Mouse (Mus musculus): Measurements from ENCODE around the gene Eral1.
"Not testable (repeated sequence)": the region's sequence is repeated elsewhere in the genome, so short reads cannot be mapped to it uniquely, and the experiment has no call there.

Eral1 gene

DNA sequence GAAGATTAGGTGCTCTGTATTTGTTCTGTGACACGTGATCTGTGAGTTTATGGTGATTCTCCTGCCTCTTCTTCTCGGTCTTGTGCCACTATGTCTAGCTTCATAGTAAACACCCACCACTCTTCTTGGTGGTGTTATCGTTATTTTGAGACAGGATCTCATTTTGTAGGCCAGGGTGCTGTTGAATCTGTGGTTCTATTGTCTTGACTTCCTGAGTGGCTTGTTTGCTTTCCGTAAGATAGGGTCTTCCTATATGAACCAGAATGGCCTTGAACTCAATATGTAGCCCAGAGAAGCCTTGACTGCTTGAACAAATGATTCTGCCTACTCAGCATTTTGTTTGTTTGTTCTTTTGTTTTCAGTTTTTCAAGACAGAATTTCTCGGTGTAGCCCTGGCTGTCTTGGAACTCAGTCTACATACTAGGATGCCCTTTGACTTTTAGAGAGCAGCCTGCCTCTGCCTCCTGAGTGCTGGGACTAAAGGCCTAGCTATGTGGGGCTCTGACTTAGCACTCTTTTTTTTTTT is 7.6 kb upstream of the Eral1 start:
- DNase-seq (ENCODE audit: low spot score): no peak

DNA sequence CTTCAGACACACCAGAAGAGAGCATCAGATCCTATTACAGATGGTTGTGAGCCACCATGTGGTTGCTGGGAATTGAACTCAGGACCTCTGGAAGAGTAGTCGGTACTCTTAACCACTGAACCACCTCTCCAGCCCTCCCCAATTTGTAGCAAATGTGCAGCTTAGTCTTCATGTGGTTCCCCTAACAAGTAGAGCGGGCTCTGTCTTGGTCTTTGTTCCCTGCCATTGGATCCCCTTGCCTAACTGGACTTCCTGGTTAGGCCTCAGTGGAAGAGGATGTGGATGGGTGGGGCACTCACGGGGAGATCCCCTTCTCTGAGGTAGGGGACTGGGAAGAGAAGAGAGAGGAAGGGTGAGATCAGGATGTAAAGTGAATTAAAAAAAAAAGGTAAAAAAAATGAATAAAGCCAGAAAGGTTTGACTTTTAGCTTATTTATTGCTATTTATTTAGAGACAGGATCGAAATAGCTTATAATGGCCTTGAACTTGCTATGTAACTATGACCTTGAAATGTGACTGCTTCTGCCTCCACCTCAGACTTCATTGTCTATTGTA is 6.8 kb upstream of the Eral1 start:
- DNase-seq (ENCODE audit: low spot score): no peak

GRCm38 (mm10) chr11:78083595-78083994 is 3.4 kb upstream of the Eral1 start:
- DNase-seq (ENCODE audit: low spot score): no peak

- no peak for DNase-seq (ENCODE audit: low spot score)
These were observed 5.5 kb downstream of the Eral1 start for GRCm38 (mm10) chr11:78074666-78075065.

DNA sequence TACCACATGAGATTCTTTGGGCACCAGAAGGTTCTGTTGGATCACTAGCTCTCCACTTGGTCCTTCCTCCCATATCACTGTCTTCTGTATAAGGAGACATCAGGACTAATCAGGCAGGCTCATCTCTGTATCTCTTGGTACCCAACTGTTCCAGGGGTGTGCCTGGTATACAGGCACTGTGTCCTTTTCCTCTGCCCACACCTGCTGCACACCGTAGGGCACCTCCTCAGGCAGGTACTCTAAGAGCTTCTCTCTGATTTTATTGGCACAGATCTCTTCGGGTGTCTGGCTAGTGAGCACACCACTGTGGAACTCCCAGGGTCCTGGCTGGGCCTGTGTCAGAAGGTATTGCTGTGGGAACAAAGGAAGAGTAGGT is 5.9 kb downstream of the Eral1 start:
- DNase-seq (ENCODE audit: low spot score): no peak

DNA sequence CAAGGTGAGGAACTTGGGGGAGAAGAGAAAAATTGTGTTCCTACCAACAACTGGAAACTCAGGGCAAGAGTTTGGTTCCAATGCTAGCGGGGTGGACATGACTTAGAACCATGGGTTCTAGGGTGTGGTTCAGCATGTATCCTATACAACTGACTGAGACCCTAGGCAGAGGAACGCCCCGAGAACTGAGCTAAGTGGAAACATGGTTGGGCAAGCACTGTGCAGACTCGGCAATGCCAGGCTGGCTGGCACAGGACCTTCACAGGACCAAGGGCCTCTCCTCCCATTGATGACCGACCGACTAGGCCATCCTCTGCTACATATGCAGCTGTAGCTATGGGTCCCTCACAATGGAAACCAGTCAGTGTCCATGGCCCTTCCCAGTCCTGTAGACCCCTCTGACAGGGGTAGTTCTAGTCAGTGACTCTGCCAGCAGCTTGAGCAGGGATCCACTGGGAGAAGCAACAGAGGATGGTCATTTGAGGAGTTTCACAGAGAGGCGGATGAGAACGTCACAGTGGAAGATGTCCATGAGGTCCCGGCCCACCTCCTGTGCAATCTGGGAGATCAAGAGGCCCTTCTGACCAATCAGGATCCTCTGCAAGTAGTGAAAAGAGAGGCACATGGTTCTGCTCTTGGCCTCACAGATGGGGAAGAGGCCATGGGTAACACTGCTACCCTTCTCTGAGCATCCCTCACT is 6.5 kb downstream of the Eral1 start:
- no peak for DNase-seq (ENCODE audit: low spot score)

GRCm38 (mm10) chr11:78072425-78073130 is 7.6 kb downstream of the Eral1 start:
- DNase-seq (ENCODE audit: low spot score): no peak

DNA sequence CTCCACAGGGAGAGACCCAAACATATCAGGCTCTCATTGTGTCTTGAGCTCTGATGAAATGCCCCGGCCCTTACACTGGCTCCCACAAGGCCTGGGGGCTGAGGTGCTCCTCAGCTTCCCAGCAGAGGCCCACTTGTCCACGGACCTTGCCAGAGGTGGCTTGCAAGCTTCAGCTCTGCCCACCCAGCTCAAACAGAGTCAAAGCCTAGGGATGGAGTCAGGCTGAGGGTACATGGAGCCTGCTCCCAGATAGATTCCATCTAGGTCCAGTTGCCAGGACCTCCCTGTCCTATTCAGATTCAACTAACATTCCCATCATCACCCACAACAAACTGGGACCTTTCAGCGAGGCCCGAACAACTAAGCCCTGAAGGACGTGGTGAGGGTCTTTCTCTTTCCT is 8.2 kb downstream of the Eral1 start:
- DNase-seq (ENCODE audit: low spot score): no peak

DNA sequence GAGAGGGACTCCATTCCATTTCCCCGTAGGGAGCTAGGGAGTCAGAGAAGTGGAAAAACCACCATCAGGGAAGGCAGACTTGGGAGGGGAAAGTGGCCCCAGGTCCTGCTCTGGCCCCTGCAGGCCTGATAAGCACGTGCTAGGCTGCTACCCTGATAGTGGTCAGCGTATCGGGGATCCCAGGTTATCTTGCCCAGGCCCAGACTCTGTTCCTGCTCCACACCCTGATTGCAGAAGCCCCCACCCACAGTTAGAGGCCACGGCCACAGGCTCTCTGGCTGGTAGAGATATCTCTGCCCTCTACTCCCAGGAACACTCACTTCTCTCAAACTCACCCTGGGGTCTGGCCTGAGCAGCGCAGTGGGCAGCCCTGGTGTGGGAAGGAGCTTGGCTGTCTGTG is 10.5 kb downstream of the Eral1 start:
- no peak for DNase-seq (ENCODE audit: low spot score)

DNA sequence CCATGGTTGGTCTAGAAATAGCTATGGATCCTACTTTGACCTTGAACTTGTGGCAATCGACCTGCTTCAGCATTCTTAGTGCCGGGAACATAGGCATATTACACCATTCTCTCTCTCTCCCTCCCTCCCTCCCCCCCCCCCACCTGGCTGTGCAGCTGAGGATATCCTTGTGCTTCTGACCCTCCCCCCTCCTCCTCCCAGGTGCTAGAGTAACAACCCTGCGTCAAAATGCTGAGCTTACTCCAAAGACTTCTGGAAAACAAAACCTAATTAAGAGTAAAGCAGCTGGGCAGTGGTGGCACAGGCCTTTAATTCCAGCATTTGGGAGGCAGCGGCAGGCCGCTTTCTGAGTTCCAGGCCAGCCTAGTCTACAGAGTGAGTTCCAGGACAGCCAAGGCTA is 11.1 kb downstream of the Eral1 start:
- no peak for DNase-seq (ENCODE audit: low spot score)

GRCm38 (mm10) chr11:78067566-78067965 is 12.6 kb downstream of the Eral1 start:
- no peak for DNase-seq (ENCODE audit: low spot score)

GRCm38 (mm10) chr11:78066641-78067040 is 13.5 kb downstream of the Eral1 start:
- DNase-seq (ENCODE audit: low spot score): no peak

GRCm38 (mm10) chr11:78065906-78066305 is 14.3 kb downstream of the Eral1 start:
- no peak for DNase-seq (ENCODE audit: low spot score)

DNA sequence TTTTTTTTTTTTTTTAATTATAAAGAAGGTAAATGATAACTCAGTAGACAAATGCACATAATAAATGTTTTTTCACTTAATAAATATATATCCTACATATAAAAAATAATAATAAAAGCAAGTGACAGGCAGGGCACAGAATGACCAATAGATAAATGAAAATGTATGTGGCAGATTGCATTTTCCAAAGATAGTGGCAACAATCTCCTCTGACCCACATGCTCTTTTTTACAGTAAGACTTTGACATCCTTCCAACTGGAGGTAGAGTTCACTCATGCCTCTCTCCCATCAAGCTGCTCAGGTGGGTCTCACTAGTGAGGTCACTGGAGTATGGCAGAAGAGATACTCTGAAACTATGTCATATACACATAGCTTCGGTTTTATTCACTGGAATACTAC is 17.6 kb downstream of the Eral1 start:
- DNase-seq (ENCODE audit: low spot score): no peak

GRCm38 (mm10) chr11:78059833-78060757 is 20.1 kb downstream of the Eral1 start:
- DNase-seq (ENCODE audit: low spot score): peak; percentile 79

GRCm38 (mm10) chr11:78056946-78057345 is 23.2 kb downstream of the Eral1 start:
- no peak for DNase-seq (ENCODE audit: low spot score)

DNA sequence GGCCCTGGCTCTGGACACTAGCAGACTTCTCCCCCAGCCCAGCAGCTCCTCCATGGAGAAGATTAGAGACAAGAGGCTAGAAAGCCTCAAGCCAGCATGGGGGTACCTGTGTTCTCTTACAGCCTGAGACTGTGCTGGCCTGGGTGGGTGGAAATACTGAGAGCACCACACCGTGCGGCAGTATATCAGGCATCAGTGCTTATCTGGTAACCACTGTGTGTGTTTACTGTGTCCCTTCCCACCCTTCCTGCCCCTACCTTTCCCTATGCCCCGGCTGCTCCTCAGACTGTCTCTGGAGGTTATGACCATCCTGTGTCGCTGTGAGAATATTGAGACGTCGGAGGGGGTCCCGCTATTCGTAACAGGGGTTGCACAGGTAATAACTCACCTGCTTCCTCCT is 27.1 kb downstream of the Eral1 start:
- no peak for DNase-seq (ENCODE audit: low spot score)

- not testable (repeated sequence) for DNase-seq (ENCODE audit: low spot score)
These were observed 31.5 kb downstream of the Eral1 start for GRCm38 (mm10) chr11:78048637-78049036.

GRCm38 (mm10) chr11:78044758-78045251 is 35.4 kb downstream of the Eral1 start:
- DNase-seq (ENCODE audit: low spot score): peak; percentile 75

DNA sequence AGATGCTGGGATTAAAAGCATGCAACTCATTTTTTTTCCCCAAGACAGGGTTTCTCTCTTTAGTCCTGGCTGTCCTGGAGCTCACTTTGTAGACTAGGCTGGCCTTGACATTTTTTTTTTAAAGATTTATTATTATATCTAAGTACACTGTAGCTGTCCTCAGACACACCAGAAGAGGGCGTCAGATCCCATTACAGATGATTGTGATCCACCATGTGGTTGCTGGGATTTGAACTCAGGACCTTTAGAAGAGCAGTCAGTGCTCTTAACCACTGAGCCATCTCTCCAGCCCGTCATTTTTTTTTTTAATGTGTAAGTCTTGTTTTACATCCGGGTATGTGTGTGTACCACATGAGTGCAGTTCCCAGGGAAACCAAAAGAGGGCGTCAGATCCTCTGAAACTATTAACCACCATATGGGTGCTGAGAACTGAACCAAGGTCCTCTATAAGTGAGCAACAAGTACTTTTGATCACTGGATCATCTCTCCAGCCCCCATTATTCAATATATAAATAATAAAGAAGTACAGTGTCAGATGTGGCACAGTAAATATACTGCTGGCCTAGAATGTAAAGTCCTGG is 37.8 kb downstream of the Eral1 start:
- not testable (repeated sequence) for DNase-seq (ENCODE audit: low spot score)

GRCm38 (mm10) chr11:78040878-78041277 is 39.3 kb downstream of the Eral1 start:
- no peak for DNase-seq (ENCODE audit: low spot score)
